Mouse (Mus musculus) stomach, postnatal 0 days (tissue): Measurements from ENCODE around the gene Ywhaq.

Experiments used
- CTCF ChIP-seq: IDR thresholded peaks from 2 replicates; pipeline ENCODE4 v1.5.1; 2016; ENCODE audit warnings: antibody characterized with exemption, low read depth, mild to moderate bottlenecking, moderate library complexity
- EP300 ChIP-seq: optimal IDR thresholded peaks from 2 replicates; pipeline ENCODE3; 2016; ENCODE audit warnings: antibody characterized with exemption

DNA sequence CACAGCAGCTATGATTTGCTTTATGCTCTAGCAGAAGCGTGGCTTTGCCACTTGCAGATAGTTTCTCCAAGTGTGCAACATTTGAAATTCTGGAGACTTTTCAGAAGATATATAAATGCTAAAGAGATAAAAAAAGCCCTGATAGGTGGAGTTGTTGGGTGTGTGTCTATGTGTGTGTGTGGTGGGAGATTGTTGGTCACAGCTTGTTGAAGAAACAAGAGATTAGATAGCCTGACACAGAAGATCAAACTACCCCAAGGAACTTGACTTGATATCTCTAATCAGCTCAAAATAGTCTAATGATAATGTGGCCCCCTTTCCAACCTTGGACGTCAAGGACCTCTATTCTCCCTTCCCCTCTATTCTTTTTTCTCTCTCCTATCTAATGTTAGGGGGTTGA, 6.8 kb downstream of the Ywhaq start:
- no peak for TF ChIP-seq CTCF
- no peak for TF ChIP-seq EP300
